Mouse (Mus musculus) brain, embryonic 14.5 days (tissue): ENCODE measurements around the gene Daglb.

Experiments used
- CTCF ChIP-seq: fragments of 200-500 bp; IDR thresholded peaks from 2 replicates; pipeline ENCODE4 v1.5.1; 2012; ENCODE audit warnings: inconsistent platforms, mild to moderate bottlenecking, moderate library complexity, borderline replicate concordance; ENCODE audit not compliant: insufficient read depth, insufficient read length; ENCODE audit errors: extremely low read depth
- POLR2A ChIP-seq: fragments of 200-500 bp; IDR thresholded peaks from 2 replicates; pipeline ENCODE4 v1.6.1; 2012; ENCODE audit warnings: mild to moderate bottlenecking, inconsistent platforms, borderline replicate concordance; ENCODE audit not compliant: poor library complexity, insufficient read depth, insufficient read length, severe bottlenecking; ENCODE audit errors: extremely low read depth

DNA sequence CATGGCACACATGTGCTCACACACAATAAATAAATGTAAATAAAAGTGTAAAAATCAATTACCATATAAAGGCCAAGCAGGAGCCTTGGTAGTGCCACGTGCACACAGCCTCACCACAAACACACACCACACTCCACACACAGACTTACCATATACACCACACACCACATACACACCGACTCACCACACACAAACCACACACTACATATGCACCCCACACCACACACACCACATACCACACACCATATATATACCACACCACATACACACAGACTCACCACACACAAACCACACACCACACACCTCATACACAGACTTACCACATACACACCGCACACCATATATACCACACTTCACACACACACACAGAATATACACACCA is 6.8 kb downstream of the Daglb start:
- no peak for TF ChIP-seq POLR2A
- no peak for TF ChIP-seq CTCF
